Mouse (Mus musculus) hindbrain, postnatal 0 days (tissue): Measurements from ENCODE around the gene Rps6ka1. TPM values are rescaled to one million over a fixed set of nuclear protein-coding genes. Genes with fewer than 3 reads are reported as not detected.
A peak's percentile ranks its signal among the peaks of the same experiment; 100 is the strongest.

Source experiments
- ATAC-seq: fragments of 200-750 bp; cut with Nextera tagmentation; 2 replicates; pipeline ENCODE4 v1.8.0; 2017; ENCODE audit warnings: mild to moderate bottlenecking, moderate TSS enrichment, moderate library complexity
- DNase-seq: peaks from one replicate; pipeline ENCODE4 v3.0.0-alpha.2; 2015; ENCODE audit warnings: low spot score
- H3K27ac ChIP-seq: fragments of 300-500 bp; sonication (generic); 2 replicates; pipeline ENCODE4 v1.5.1; 2014; ENCODE audit warnings: mild to moderate bottlenecking
- H3K27me3 ChIP-seq: fragments of 300-500 bp; sonication (generic); 2 replicates; pipeline ENCODE4 v1.6.1; 2014; ENCODE audit warnings: low read length, mixed read lengths; ENCODE audit not compliant: insufficient read depth
- H3K36me3 ChIP-seq: fragments of 300-500 bp; sonication (generic); 2 replicates; pipeline ENCODE4 v1.6.1; 2014; ENCODE audit warnings: low read length, mixed read lengths; ENCODE audit not compliant: insufficient read depth
- H3K4me1 ChIP-seq: fragments of 300-500 bp; sonication (generic); 2 replicates; pipeline ENCODE4 v1.6.1; 2014; ENCODE audit warnings: antibody characterized with exemption, low read length, mixed read lengths; ENCODE audit not compliant: insufficient read depth
- H3K4me2 ChIP-seq: fragments of 300-500 bp; sonication (generic); 2 replicates; pipeline ENCODE4 v1.6.1; 2014; ENCODE audit warnings: low read depth, mild to moderate bottlenecking, low read length, moderate library complexity, mixed read lengths
- H3K4me3 ChIP-seq: fragments of 300-500 bp; sonication (generic); 2 replicates; pipeline ENCODE4 v1.5.1; 2014; ENCODE audit warnings: low read length
- H3K9ac ChIP-seq: fragments of 300-500 bp; sonication (generic); replicated peaks from 2 replicates; pipeline ENCODE4 v1.6.1; 2014; ENCODE audit warnings: mild to moderate bottlenecking, low read length, moderate library complexity, mixed read lengths
- H3K9me3 ChIP-seq: fragments of 300-500 bp; sonication (generic); 2 replicates; pipeline ENCODE4 v1.6.1; 2016; ENCODE audit warnings: low read length, mixed read lengths
- CTCF ChIP-seq: IDR thresholded peaks from 2 replicates; pipeline ENCODE4 v1.5.1; 2016; ENCODE audit warnings: antibody characterized with exemption, control low read depth, low read depth
- WGBS: fragments of 180-500 bp; shearing (Covaris S2); extraction: QIAGEN DNeasy Blood & Tissue Kit; methylation state at CpG from one replicate; pipeline ENCODE4 v1.1.7; 2014; 5-methylcytosine and 5-hydroxymethylcytosine counted together
- polyA plus RNA-seq: library from polyadenylated mRNA; unstranded; fragments of >200 nt; fragmentation: Nextera tagmentation; extraction: Ambion mirVana; gene quantifications from 2 replicates; pipeline ENCODE4 v1.2.1, GENCODE M21; 2015
- total RNA-seq: library from RNA; depleted of rRNA; stranded (reverse); fragments of >200 nt; gene quantifications from 2 replicates; pipeline ENCODE4 v1.2.3, GENCODE M21; 2014

The Rps6ka1 gene
- total and polyA plus RNA-seq, 2 experiments from 2014 or later = 22.6 to 31.1 TPM

DNA sequence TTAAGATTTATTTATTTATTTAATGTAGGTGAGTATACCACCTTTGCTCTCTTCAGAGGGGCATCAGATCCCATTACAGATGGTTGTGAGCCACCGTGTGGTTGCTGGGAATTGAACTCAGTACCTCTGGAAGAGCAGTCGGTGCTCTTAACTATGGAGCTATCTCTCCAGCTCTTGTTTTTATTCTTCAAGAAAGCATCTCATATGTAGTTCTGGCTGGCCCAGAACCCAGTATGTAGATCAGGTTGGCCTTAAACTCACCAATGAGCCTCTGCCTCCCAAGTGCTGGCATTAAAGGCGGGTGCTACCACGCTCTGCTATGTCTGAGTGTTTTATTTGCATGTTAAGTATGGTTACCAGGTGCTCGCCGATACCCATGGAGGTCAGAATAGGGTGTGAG is 60.2 kb downstream of the Rps6ka1 start:
- H3K36me3 ChIP-seq = no peaks in the 10 kb centered on the region
- TF ChIP-seq CTCF = no peak
- ATAC-seq = no peak
- H3K9me3 ChIP-seq = no peaks in the 10 kb centered on the region
- no peak overlapping the region for H3K27ac ChIP-seq
- no peaks in the 10 kb centered on the region for H3K4me1 ChIP-seq
- H3K27me3 ChIP-seq = no peaks in the 10 kb centered on the region
- 87% methylated on average over 6 of the region's 6 CpGs for WGBS
- no peak overlapping the region for H3K4me2 ChIP-seq
- no peak for DNase-seq
- H3K4me3 ChIP-seq = no peak overlapping the region
- no peak overlapping the region for H3K9ac ChIP-seq

DNA sequence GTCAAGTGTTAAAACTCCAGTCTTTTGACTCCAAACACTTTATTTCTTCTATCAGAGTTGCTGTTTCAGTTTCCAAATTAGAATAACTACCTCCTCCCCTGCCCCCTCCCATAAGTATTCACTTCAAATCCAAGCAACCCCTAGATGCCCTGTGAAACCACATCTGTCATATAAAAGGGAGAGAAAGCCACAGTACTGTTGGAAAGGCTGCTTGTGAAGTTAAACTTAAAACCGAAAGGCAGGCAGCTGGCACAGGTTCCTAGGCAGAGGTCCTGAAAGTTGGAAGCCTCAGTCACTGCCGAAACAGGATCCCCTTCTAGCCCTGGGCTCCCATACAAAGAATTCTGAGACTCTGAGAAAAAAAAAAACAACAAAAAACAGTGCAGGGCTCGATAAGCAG is 61.9 kb downstream of the Rps6ka1 start:
- H3K4me3 ChIP-seq = no peak overlapping the region
- DNase-seq (no peak), ATAC-seq (no peak)
- 41% methylated on average over 3 of the region's 3 CpGs for WGBS
- H3K9ac ChIP-seq = no peak overlapping the region
- no peaks in the 10 kb centered on the region for H3K27me3 ChIP-seq
- no peaks in the 10 kb centered on the region for H3K36me3 ChIP-seq
- no peak for TF ChIP-seq CTCF
- no peak overlapping the region for H3K4me2 ChIP-seq
- H3K4me1 ChIP-seq = no peaks in the 10 kb centered on the region
- no peak overlapping the region for H3K27ac ChIP-seq
- no peaks in the 10 kb centered on the region for H3K9me3 ChIP-seq

DNA sequence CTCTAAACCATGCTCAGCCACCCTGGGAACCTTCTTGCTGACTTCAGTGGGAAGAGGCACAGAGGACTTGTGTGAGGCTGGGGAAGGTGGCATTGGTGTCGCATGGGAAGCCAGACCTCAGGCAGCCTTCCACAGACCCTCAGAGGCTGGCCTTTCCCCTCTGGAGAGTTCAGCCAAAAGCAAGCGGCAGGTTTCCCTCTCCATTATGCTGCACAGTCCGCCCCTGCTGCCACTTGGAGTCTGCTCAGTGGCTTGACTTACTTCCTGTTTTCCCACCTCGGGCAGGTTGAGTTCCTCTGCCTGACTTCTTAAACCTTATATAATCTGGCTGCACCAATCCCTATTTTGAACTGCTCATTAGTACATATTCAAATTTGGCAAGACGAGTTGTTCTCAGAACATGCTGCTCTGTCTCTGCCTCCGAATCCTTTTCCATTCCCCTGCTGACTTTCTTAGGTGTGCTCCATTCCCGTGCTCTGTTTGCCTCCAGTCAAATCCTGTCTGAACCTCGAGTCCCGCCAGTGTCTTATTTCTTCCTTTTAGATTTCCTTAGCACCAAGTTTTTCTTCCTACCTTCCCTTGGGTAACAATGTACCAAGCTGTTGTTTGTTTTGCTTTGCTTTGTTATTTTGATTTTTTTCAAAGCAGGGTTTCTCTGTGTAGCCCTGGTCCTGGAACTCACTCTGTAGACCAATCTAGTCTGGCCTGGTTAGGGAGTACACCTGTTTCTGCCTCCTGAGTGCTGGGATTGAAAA is 66.6 kb downstream of the Rps6ka1 start:
- DNase-seq = no peak
- WGBS = 40% methylated on average over 9 of the region's 9 CpGs

DNA sequence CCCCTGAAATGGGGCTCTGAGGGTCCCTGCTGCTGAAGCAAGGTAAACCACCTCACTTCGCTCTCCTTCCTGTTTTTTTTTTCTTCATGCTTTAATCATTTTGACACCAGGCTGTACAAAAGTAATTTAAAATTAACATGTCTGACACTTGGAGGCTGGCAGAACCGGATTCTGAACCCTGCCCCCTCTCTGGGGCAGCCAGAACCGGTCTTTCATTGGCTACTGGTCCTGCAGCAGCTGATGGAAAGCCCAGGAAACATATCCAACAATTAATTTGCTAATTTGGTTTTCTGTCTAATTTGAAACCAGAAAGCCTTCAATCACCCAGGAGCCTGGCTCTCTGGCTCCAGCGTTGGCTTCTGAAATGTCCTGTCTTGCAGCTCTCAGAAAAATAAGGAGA is 67.4 kb downstream of the Rps6ka1 start:
- Histone ChIP-seq H3K4me2 (no peak overlapping the region), H3K36me3 (no peaks in the 10 kb centered on the region), H3K9ac (no peak overlapping the region), H3K9me3 (no peaks in the 10 kb centered on the region), H3K4me3 (no peak overlapping the region), H3K27me3 (no peaks in the 10 kb centered on the region), H3K4me1 (0 out of 2 replicates have a peak, but pooled peaks cover 6% of the 10 kb centered on the region), H3K27ac (no peak overlapping the region)
- DNase-seq (no peak), ATAC-seq (no peak)
- TF ChIP-seq CTCF = no peak
- WGBS = 49% methylated on average over 4 of the region's 4 CpGs

More for the DNA sequence above, 66.6 kb downstream of the Rps6ka1 start:
- Histone ChIP-seq H3K4me2 (no peak overlapping the region), H3K4me3 (no peak overlapping the region), H3K9me3 (no peaks in the 10 kb centered on the region), H3K27me3 (no peaks in the 10 kb centered on the region), H3K9ac (no peak overlapping the region), H3K27ac (no peak overlapping the region), H3K4me1 (0 out of 2 replicates have a peak, but pooled peaks cover 2% of the 10 kb centered on the region), H3K36me3 (no peaks in the 10 kb centered on the region)
- TF ChIP-seq CTCF = no peak
- no peak for ATAC-seq

DNA sequence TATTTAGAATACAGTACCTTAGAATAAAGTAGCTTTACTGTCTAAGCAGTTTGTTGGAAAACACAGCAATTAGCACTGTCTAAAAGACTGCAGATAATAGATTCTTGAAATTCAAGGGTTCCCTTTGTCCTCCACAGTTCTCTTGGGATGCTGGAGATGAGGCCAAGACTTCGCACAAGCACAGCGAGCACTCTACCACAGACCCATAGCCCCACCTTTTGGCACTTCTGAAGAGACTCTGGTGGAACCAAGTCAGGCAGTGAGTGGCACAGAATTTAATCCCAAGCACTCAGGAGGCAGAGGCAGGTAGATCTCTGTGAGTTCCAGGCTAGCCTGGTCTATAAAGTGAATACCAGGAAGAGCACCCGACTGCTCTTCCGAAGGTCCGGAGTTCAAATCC is 70.2 kb downstream of the Rps6ka1 start:
- WGBS = 91% methylated on average over 5 of the region's 5 CpGs
- Histone ChIP-seq H3K4me3 (no peak overlapping the region), H3K4me2 (no peak overlapping the region), H3K36me3 (no peaks in the 10 kb centered on the region), H3K9me3 (no peaks in the 10 kb centered on the region), H3K9ac (no peak overlapping the region), H3K27me3 (no peaks in the 10 kb centered on the region), H3K4me1 (0 out of 2 replicates have a peak, but pooled peaks cover 6% of the 10 kb centered on the region), H3K27ac (no peak overlapping the region)
- no peak for TF ChIP-seq CTCF
- DNase-seq (no peak), ATAC-seq (no peak)

DNA sequence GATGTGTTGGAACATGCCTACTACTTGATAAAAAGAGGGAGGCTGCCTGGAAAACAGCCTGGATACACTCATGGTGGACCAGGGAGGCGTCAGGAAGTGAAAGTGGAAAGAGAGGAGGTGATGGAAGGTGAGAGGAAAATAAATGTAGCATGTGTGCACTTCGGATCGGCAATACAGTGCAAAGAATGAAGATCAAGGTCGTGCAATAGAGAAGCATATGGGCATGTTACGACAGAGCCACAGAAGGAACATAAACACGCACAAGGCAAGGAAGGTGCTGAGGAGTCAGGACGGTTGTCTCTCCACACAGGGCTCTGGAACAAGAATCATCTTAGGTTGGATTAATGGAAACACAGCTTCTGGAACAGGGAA is 71.1 kb downstream of the Rps6ka1 start:
- 0 out of 2 replicates have a peak, but pooled peaks cover 6% of the 10 kb centered on the region for H3K4me1 ChIP-seq
- peak overlapping the region; percentile 20; the same call in 1 of the 2 replicates for H3K27ac ChIP-seq
- no peak overlapping the region for H3K4me3 ChIP-seq
- no peaks in the 10 kb centered on the region for H3K9me3 ChIP-seq
- H3K36me3 ChIP-seq = no peaks in the 10 kb centered on the region
- ATAC-seq (no peak), DNase-seq (no peak)
- peak overlapping the region; percentile 33 for H3K4me2 ChIP-seq
- no peaks in the 10 kb centered on the region for H3K27me3 ChIP-seq
- H3K9ac ChIP-seq = 0 out of 2 replicates have a peak overlapping the region, but pooled peaks have one; percentile 3
- 32% methylated on average over 7 of the region's 7 CpGs for WGBS
- TF ChIP-seq CTCF = no peak
